Mouse (Mus musculus): Measurements from ENCODE around the gene 5430402E10Rik. TPM values are rescaled to one million over a fixed set of nuclear protein-coding genes. Genes with fewer than 3 reads are reported as not detected.
"Not testable (repeated sequence)": the region's sequence is repeated elsewhere in the genome, so short reads cannot be mapped to it uniquely, and the experiment has no call there.

5430402E10Rik gene
- total RNA-seq (2015; ENCODE audit: low replicate concordance) (not detected in 2 replicates), total RNA-seq (2017; ENCODE audit: low replicate concordance) (not detected in 2 replicates)

- ATAC-seq (replicated peaks; ENCODE audit: low FRiP score, poor library complexity, severe bottlenecking) = not testable (repeated sequence)
Measured at GRCm38 (mm10) chrX:77924962-77925361, at the start of gene 5430402E10Rik. Gene 5430402E10Rik (minus strand): TSS chrX:77925062.

- ATAC-seq (replicated peaks; ENCODE audit: low FRiP score, poor library complexity, severe bottlenecking) = not testable (repeated sequence)
Measured at GRCm38 (mm10) chrX:77880033-77880432, 44.8 kb downstream of the 5430402E10Rik start.

Other genes starting within 250 kb of the 5430402E10Rik start
- gene Prkx, start 128.8 kb downstream of the 5430402E10Rik start, total RNA-seq (2015; ENCODE audit: low replicate concordance) = 3.6 and 4.6 TPM in 2 replicates
- 1.2 and 3.0 TPM in 2 replicates for gene Prkx, start 128.8 kb downstream of the 5430402E10Rik start, total RNA-seq (2017; ENCODE audit: low replicate concordance)
- gene Pbsn, start 71.4 kb downstream of the 5430402E10Rik start, total RNA-seq (2015; ENCODE audit: low replicate concordance) = not detected in 2 replicates
- gene Pbsn, start 71.4 kb downstream of the 5430402E10Rik start, total RNA-seq (2017; ENCODE audit: low replicate concordance) = not detected in 2 replicates
- not detected in 2 replicates for gene Gm14744, start 60.3 kb downstream of the 5430402E10Rik start, total RNA-seq (2015; ENCODE audit: low replicate concordance)
- gene Gm14744, start 60.3 kb downstream of the 5430402E10Rik start, total RNA-seq (2017; ENCODE audit: low replicate concordance) = not detected in 2 replicates
- gene Obp1a, start 166.3 kb upstream of the 5430402E10Rik start, total RNA-seq (2015; ENCODE audit: low replicate concordance) = not detected in 2 replicates
- gene Obp1a, start 166.3 kb upstream of the 5430402E10Rik start, total RNA-seq (2017; ENCODE audit: low replicate concordance) = not detected in 2 replicates
- not detected in 2 replicates for gene Gm5938, start 200.4 kb upstream of the 5430402E10Rik start, total RNA-seq (2015; ENCODE audit: low replicate concordance)
- gene Gm5938, start 200.4 kb upstream of the 5430402E10Rik start, total RNA-seq (2017; ENCODE audit: low replicate concordance) = not detected in 2 replicates